Comparison of ENCODE assay signal across 14 mouse cellular contexts in the genomic region with DNA sequence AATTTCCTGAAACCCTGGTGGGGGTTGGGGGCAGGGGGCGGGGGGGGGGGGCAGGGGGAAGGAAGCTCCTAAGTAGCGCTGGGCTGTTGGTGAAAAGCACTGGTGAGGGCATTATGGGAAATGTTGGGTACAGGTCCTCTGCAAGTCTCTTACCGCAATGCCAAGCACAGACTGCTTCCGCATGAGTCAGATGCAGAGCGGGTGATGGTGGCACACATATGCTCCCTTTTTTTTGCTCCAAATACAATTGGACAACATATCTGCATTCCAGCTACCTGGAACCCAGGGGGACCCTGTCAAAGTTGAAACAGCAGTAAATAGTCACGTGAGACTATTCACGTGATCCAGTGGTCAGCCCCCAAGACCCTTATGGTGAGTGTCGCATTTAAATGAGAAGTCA. TPM values are rescaled to one million over a fixed set of nuclear protein-coding genes. Genes with fewer than 3 reads are reported as not detected.
"Had no signal": no experiment of that assay in that cellular context is flagged by ENCODE, and none has a peak within 500 bp of the region (broad histone marks: within the 10 kb centered on the region; RNA-seq: fewer than 3 reads in every experiment).

No protein-coding gene starts in this region.

- H3K4me1 ChIP-seq: intestine, embryonic 15.5 days; limb, embryonic 12.5 days; midbrain, embryonic 13.5 days; neural tube, embryonic 12.5 days; stomach, embryonic 15.5 days had no signal

- H3K4me3 ChIP-seq: intestine, embryonic 15.5 days; limb, embryonic 12.5 days; midbrain, embryonic 13.5 days; myocyte; neural tube, embryonic 12.5 days; stomach, embryonic 15.5 days had no signal

- ATAC-seq: intestine, embryonic 15.5 days; midbrain, embryonic 13.5 days had no signal

- H3K9ac ChIP-seq: intestine, embryonic 15.5 days; limb, embryonic 12.5 days; liver, embryonic 14.5 days; midbrain, embryonic 13.5 days; neural tube, embryonic 12.5 days; stomach, embryonic 15.5 days had no signal

- H3K27ac ChIP-seq: intestine, embryonic 15.5 days; limb, embryonic 12.5 days; liver, embryonic 14.5 days; midbrain, embryonic 13.5 days; neural tube, embryonic 12.5 days; stomach, embryonic 15.5 days had no signal

- H3K9me3 ChIP-seq: intestine, embryonic 15.5 days; limb, embryonic 12.5 days; neural tube, embryonic 12.5 days; stomach, embryonic 15.5 days had no signal

- DNase-seq: kidney, adult 18-20 months; kidney, postnatal 10 days; kidney, postnatal 4 days; liver; lung, adult 18-20 months; thymus, adult 2 months; thymus, postnatal 25 days had no signal

- H3K4me2 ChIP-seq: intestine, embryonic 15.5 days; limb, embryonic 12.5 days; midbrain, embryonic 13.5 days; neural tube, embryonic 12.5 days; stomach, embryonic 15.5 days had no signal

- H3K27me3 ChIP-seq: intestine, embryonic 15.5 days; limb, embryonic 12.5 days; neural tube, embryonic 12.5 days; stomach, embryonic 15.5 days had no signal

- H3K36me3 ChIP-seq: intestine, embryonic 15.5 days; limb, embryonic 12.5 days; midbrain, embryonic 13.5 days; neural tube, embryonic 12.5 days; stomach, embryonic 15.5 days had no signal

RNA-seq across cellular contexts. Expression of a gene that starts 7.3 kb away (rescaled TPM):
- polyA plus RNA-seq: myocyte had no signal
